Comparison of ENCODE assay signal across 19 mouse cellular contexts in genomic region chr3:79858221-79858620, GRCm38 (mm10). TPM values are rescaled to one million over a fixed set of nuclear protein-coding genes. Genes with fewer than 3 reads are reported as not detected.
"Had no signal": no experiment of that assay in that cellular context is flagged by ENCODE, and none has a peak within 500 bp of the region (broad histone marks: within the 10 kb centered on the region; RNA-seq: fewer than 3 reads in every experiment).

No protein-coding gene starts in this region.

- H3K36me3 ChIP-seq: midbrain, embryonic 10.5 days; midbrain, embryonic 12.5 days; neural tube, embryonic 13.5 days; neural tube, embryonic 15.5 days had no signal

- H3K4me3 ChIP-seq: midbrain, embryonic 10.5 days; midbrain, embryonic 12.5 days; myocyte; neural tube, embryonic 13.5 days; neural tube, embryonic 15.5 days had no signal

- H3K27me3 ChIP-seq: neural tube, embryonic 13.5 days; neural tube, embryonic 15.5 days had no signal

- H3K4me2 ChIP-seq: lung, embryonic 14.5 days; midbrain, embryonic 12.5 days; neural tube, embryonic 13.5 days; neural tube, embryonic 15.5 days had no signal

- H3K9me3 ChIP-seq: midbrain, embryonic 10.5 days; midbrain, embryonic 12.5 days; neural tube, embryonic 13.5 days; neural tube, embryonic 15.5 days had no signal

- H3K9ac ChIP-seq: lung, embryonic 14.5 days; midbrain, embryonic 12.5 days; neural tube, embryonic 13.5 days; neural tube, embryonic 15.5 days had no signal

- H3K27ac ChIP-seq: midbrain, embryonic 10.5 days; midbrain, embryonic 12.5 days; neural tube, embryonic 13.5 days; neural tube, embryonic 15.5 days had no signal

- H3K4me1 ChIP-seq: midbrain, embryonic 10.5 days; midbrain, embryonic 12.5 days; neural tube, embryonic 13.5 days; neural tube, embryonic 15.5 days had no signal

- DNase-seq: lung, adult 18-20 months; lung, embryonic 14.5 days; lung, postnatal 10 days; lung, postnatal 4 days; midbrain, embryonic 14.5 days; retina, postnatal 1 day; right cerebral cortex, adult 18-20 months; right cerebral cortex, postnatal 25 days; right cerebral cortex, postnatal 4 days; spleen, adult 18-20 months; thymus, adult 18-20 months; thymus, postnatal 14 days; thymus, postnatal 36 days had no signal

RNA-seq across cellular contexts. Expression of gene Tmem144, which starts 5.6 kb away (rescaled TPM):
- total RNA-seq: megakaryocyte-erythroid progenitor cell, adult 5-6 weeks had no signal
